Mouse (Mus musculus): ENCODE results near the gene Syap1. TPM values are rescaled to one million over a fixed set of nuclear protein-coding genes. Genes with fewer than 3 reads are reported as not detected.
"Not testable (repeated sequence)": the region's sequence is repeated elsewhere in the genome, so short reads cannot be mapped to it uniquely, and the experiment has no call there.

The Syap1 gene
- polyA plus RNA-seq (2016; fragmentation: Nextera tagmentation; extraction: Ambion mirVana), result 18.4 and 19.0 TPM in 2 replicates

- Histone ChIP-seq H3K4me1 (peaks cover 18% of the 10 kb centered on the region), H3K9me3 (replicated peaks) (no peaks in the 10 kb centered on the region), H3K27me3 (replicated peaks) (no peaks in the 10 kb centered on the region; the same call in 1 of the 2 replicates), H3K4me2 (peak within 1 kb of the TSS; percentile 74), H3K27ac (peak within 1 kb of the TSS; percentile 54; the same call in 1 of the 2 replicates), H3K4me3 (peak within 1 kb of the TSS; percentile 77), H3K36me3 (no peaks in the 10 kb centered on the region), H3K9ac (peak within 1 kb of the TSS; percentile 83)
- ATAC-seq, result peak; percentile 92
- WGBS (ENCODE audit: insufficient replicate concordance), result 7% methylated on average over 29 of the region's 47 CpGs
Observed at GRCm38 (mm10) chrX:162887931-162888511, at the start of gene Syap1. Syap1 (minus strand) TSS chrX:162888447.

GRCm38 (mm10) chrX:162931467-162931866, 43.2 kb upstream of the Syap1 start:
- H3K4me1 ChIP-seq, result no peaks in the 10 kb centered on the region
- ATAC-seq, result no peak
- 79% methylated on average over 2 of the region's 2 CpGs for WGBS (ENCODE audit: insufficient replicate concordance)

GRCm38 (mm10) chrX:162921487-162922125, 33.4 kb upstream of the Syap1 start:
- H3K4me3 ChIP-seq, result no peak overlapping the region
- WGBS (ENCODE audit: insufficient replicate concordance), result 73% methylated on average over 8 of the region's 8 CpGs
- H3K9me3 ChIP-seq (replicated peaks), result no peaks in the 10 kb centered on the region
- no peaks in the 10 kb centered on the region; the same call in 1 of the 2 replicates for H3K27me3 ChIP-seq (replicated peaks)
- no peaks in the 10 kb centered on the region for H3K4me1 ChIP-seq
- H3K4me2 ChIP-seq, result no peak overlapping the region
- H3K36me3 ChIP-seq, result no peaks in the 10 kb centered on the region
- H3K27ac ChIP-seq, result no peak overlapping the region
- ATAC-seq, result no peak
- H3K9ac ChIP-seq, result no peak overlapping the region

More at GRCm38 (mm10) chrX:162931467-162931866, 43.2 kb upstream of the Syap1 start:
- no peaks in the 10 kb centered on the region for H3K9me3 ChIP-seq (replicated peaks)
- no peak overlapping the region for H3K4me3 ChIP-seq
- H3K27me3 ChIP-seq (replicated peaks), result no peaks in the 10 kb centered on the region
- no peak overlapping the region for H3K4me2 ChIP-seq
- no peak overlapping the region for H3K9ac ChIP-seq
- no peak overlapping the region for H3K27ac ChIP-seq
- peaks cover 9% of the 10 kb centered on the region for H3K36me3 ChIP-seq

GRCm38 (mm10) chrX:162915697-162916096, 27.4 kb upstream of the Syap1 start:
- no peak overlapping the region for H3K9ac ChIP-seq
- no peak overlapping the region for H3K4me3 ChIP-seq
- H3K36me3 ChIP-seq, result peaks cover 2% of the 10 kb centered on the region
- H3K4me2 ChIP-seq, result no peak overlapping the region
- WGBS (ENCODE audit: insufficient replicate concordance), result 22% methylated on average over 5 of the region's 5 CpGs
- no peaks in the 10 kb centered on the region for H3K4me1 ChIP-seq
- H3K9me3 ChIP-seq (replicated peaks), result no peaks in the 10 kb centered on the region
- H3K27me3 ChIP-seq (replicated peaks), result no peaks in the 10 kb centered on the region
- H3K27ac ChIP-seq, result no peak overlapping the region
- ATAC-seq, result no peak

GRCm38 (mm10) chrX:162913651-162914050, 25.4 kb upstream of the Syap1 start:
- H3K9me3 ChIP-seq (replicated peaks), result no peaks in the 10 kb centered on the region
- no peak overlapping the region for H3K9ac ChIP-seq
- no peak for ATAC-seq
- WGBS (ENCODE audit: insufficient replicate concordance), result 87% methylated on average over 3 of the region's 3 CpGs
- no peaks in the 10 kb centered on the region for H3K27me3 ChIP-seq (replicated peaks)
- H3K4me1 ChIP-seq, result no peaks in the 10 kb centered on the region
- peaks cover 5% of the 10 kb centered on the region for H3K36me3 ChIP-seq
- H3K4me2 ChIP-seq, result no peak overlapping the region
- no peak overlapping the region for H3K27ac ChIP-seq
- H3K4me3 ChIP-seq, result no peak overlapping the region

GRCm38 (mm10) chrX:162907554-162907953, 19.3 kb upstream of the Syap1 start:
- Histone ChIP-seq H3K4me2 (no peak overlapping the region), H3K36me3 (peaks cover 5% of the 10 kb centered on the region), H3K9me3 (replicated peaks) (no peaks in the 10 kb centered on the region), H3K9ac (no peak overlapping the region), H3K4me1 (0 out of 2 replicates have a peak, but pooled peaks cover 3% of the 10 kb centered on the region), H3K4me3 (no peak overlapping the region), H3K27me3 (replicated peaks) (no peaks in the 10 kb centered on the region), H3K27ac (no peak overlapping the region)
- 39% methylated on average over 3 of the region's 3 CpGs for WGBS (ENCODE audit: insufficient replicate concordance)
- ATAC-seq, result peak; percentile 55

GRCm38 (mm10) chrX:162902040-162902734, 13.9 kb upstream of the Syap1 start:
- peak; percentile 83 for ATAC-seq
- WGBS (ENCODE audit: insufficient replicate concordance), result 15% methylated on average over 29 of the region's 29 CpGs
- Histone ChIP-seq H3K4me3 (peak overlapping the region; percentile 62), H3K4me2 (peak overlapping the region; percentile 81), H3K9me3 (replicated peaks) (no peaks in the 10 kb centered on the region), H3K27ac (peak overlapping the region; percentile 78), H3K9ac (peak overlapping the region; percentile 70), H3K27me3 (replicated peaks) (no peaks in the 10 kb centered on the region; the same call in 1 of the 2 replicates), H3K4me1 (peaks cover 12% of the 10 kb centered on the region; the same call in 1 of the 2 replicates), H3K36me3 (no peaks in the 10 kb centered on the region)

GRCm38 (mm10) chrX:162901371-162902039, 13.3 kb upstream of the Syap1 start:
- WGBS (ENCODE audit: insufficient replicate concordance), result 9% methylated on average over 25 of the region's 25 CpGs
- H3K4me2 ChIP-seq, result peak overlapping the region; percentile 81
- peak overlapping the region; percentile 78 for H3K27ac ChIP-seq
- H3K4me3 ChIP-seq, result peak overlapping the region; percentile 62
- no peaks in the 10 kb centered on the region; the same call in 1 of the 2 replicates for H3K27me3 ChIP-seq (replicated peaks)
- ATAC-seq, result peak; percentile 79
- H3K4me1 ChIP-seq, result peaks cover 12% of the 10 kb centered on the region; the same call in 1 of the 2 replicates
- no peaks in the 10 kb centered on the region for H3K9me3 ChIP-seq (replicated peaks)
- peak overlapping the region; percentile 70 for H3K9ac ChIP-seq
- no peaks in the 10 kb centered on the region for H3K36me3 ChIP-seq

- Histone ChIP-seq H3K9ac (peak within 1 kb of the TSS; percentile 70), H3K27ac (peak within 1 kb of the TSS; percentile 78)
- 12% methylated on average over 4 of the region's 4 CpGs for WGBS (ENCODE audit: insufficient replicate concordance)
Observed at GRCm38 (mm10) chrX:162900938-162901337, 12.7 kb upstream of the Syap1 start, which contains the start of gene Ctps2. Ctps2 (plus strand) TSS chrX:162901238.

GRCm38 (mm10) chrX:162888575-162889223, 452 bp upstream of the Syap1 start:
- Histone ChIP-seq H3K4me1 (peaks cover 18% of the 10 kb centered on the region), H3K4me3 (peak overlapping the region; percentile 27; the same call in 1 of the 2 replicates), H3K4me2 (peak overlapping the region; percentile 44)
- not testable (repeated sequence) for H3K9ac ChIP-seq; H3K27ac ChIP-seq; H3K9me3 ChIP-seq (replicated peaks); H3K27me3 ChIP-seq (replicated peaks); H3K36me3 ChIP-seq
- ATAC-seq, result peak; percentile 36; the same call in 1 of the 2 replicates
- WGBS (ENCODE audit: insufficient replicate concordance), result 54% methylated on average over 9 of the region's 25 CpGs

More at GRCm38 (mm10) chrX:162900938-162901337, 12.7 kb upstream of the Syap1 start, which contains the start of gene Ctps2:
- ATAC-seq, result 0 out of 2 replicates have a peak, but pooled peaks have one; percentile 3
- H3K36me3 ChIP-seq, result no peaks in the 10 kb centered on the region
- peak within 1 kb of the TSS; percentile 62 for H3K4me3 ChIP-seq
- peaks cover 12% of the 10 kb centered on the region; the same call in 1 of the 2 replicates for H3K4me1 ChIP-seq
- no peaks in the 10 kb centered on the region for H3K9me3 ChIP-seq (replicated peaks)
- no peaks in the 10 kb centered on the region; the same call in 1 of the 2 replicates for H3K27me3 ChIP-seq (replicated peaks)
- peak within 1 kb of the TSS; percentile 81 for H3K4me2 ChIP-seq

GRCm38 (mm10) chrX:162878236-162878635, 10.0 kb downstream of the Syap1 start:
- no peaks in the 10 kb centered on the region for H3K9me3 ChIP-seq (replicated peaks)
- H3K27ac ChIP-seq, result no peak overlapping the region
- H3K27me3 ChIP-seq (replicated peaks), result no peaks in the 10 kb centered on the region
- ATAC-seq, result no peak
- no peaks in the 10 kb centered on the region for H3K4me1 ChIP-seq
- H3K9ac ChIP-seq, result no peak overlapping the region
- H3K4me3 ChIP-seq, result no peak overlapping the region
- whole genome bisulfite sequencing (ENCODE audit: insufficient replicate concordance), result 60% methylated on average over 3 of the region's 3 CpGs
- H3K4me2 ChIP-seq, result no peak overlapping the region
- H3K36me3 ChIP-seq, result peaks cover 25% of the 10 kb centered on the region

All from liver, embryonic 12.5 days (tissue).